Mouse (Mus musculus): Measurements from ENCODE around the gene Tifab.

The Tifab gene

GRCm38 (mm10) chr13:56176310-56176709, 2.4 kb downstream of the Tifab start:
- DNase-seq (ENCODE audit: low spot score) = no peak

- no peak for DNase-seq (ENCODE audit: low spot score)
Measured at GRCm38 (mm10) chr13:56175848-56176247, 2.8 kb downstream of the Tifab start.

GRCm38 (mm10) chr13:56172901-56173545, 5.7 kb downstream of the Tifab start:
- no peak for DNase-seq (ENCODE audit: low spot score)

GRCm38 (mm10) chr13:56172106-56172505, 6.6 kb downstream of the Tifab start:
- no peak for DNase-seq (ENCODE audit: low spot score)

- no peak for DNase-seq (ENCODE audit: low spot score)
Measured at GRCm38 (mm10) chr13:56168403-56168781, 10.3 kb downstream of the Tifab start.

- DNase-seq (ENCODE audit: low spot score) = no peak
Measured at GRCm38 (mm10) chr13:56167446-56168402, 11.0 kb downstream of the Tifab start.

- DNase-seq (ENCODE audit: low spot score) = no peak
Measured at GRCm38 (mm10) chr13:56165561-56165960, 13.1 kb downstream of the Tifab start.

- DNase-seq (ENCODE audit: low spot score) = no peak
Measured at GRCm38 (mm10) chr13:56164372-56164771, 14.3 kb downstream of the Tifab start.

GRCm38 (mm10) chr13:56163751-56164150, 14.9 kb downstream of the Tifab start:
- no peak for DNase-seq (ENCODE audit: low spot score)

- no peak for DNase-seq (ENCODE audit: low spot score)
Measured at GRCm38 (mm10) chr13:56162859-56163258, 15.8 kb downstream of the Tifab start.

GRCm38 (mm10) chr13:56159614-56160363, 18.9 kb downstream of the Tifab start:
- no peak for DNase-seq (ENCODE audit: low spot score)

- DNase-seq (ENCODE audit: low spot score) = no peak
Measured at GRCm38 (mm10) chr13:56159016-56159601, 19.6 kb downstream of the Tifab start.

GRCm38 (mm10) chr13:56155671-56156070, 23.0 kb downstream of the Tifab start:
- no peak for DNase-seq (ENCODE audit: low spot score)

GRCm38 (mm10) chr13:56155048-56155447, 23.6 kb downstream of the Tifab start:
- no peak for DNase-seq (ENCODE audit: low spot score)

- DNase-seq (ENCODE audit: low spot score) = no peak
Measured at GRCm38 (mm10) chr13:56152773-56153460, 25.8 kb downstream of the Tifab start.

- DNase-seq (ENCODE audit: low spot score) = peak; percentile 42
Measured at GRCm38 (mm10) chr13:56151404-56152226, 27.1 kb downstream of the Tifab start.

- no peak for DNase-seq (ENCODE audit: low spot score)
Measured at GRCm38 (mm10) chr13:56145523-56145922, 33.2 kb downstream of the Tifab start.

GRCm38 (mm10) chr13:56144021-56144420, 34.7 kb downstream of the Tifab start:
- DNase-seq (ENCODE audit: low spot score) = no peak

- no peak for DNase-seq (ENCODE audit: low spot score)
Measured at GRCm38 (mm10) chr13:56143151-56143513, 35.6 kb downstream of the Tifab start.

GRCm38 (mm10) chr13:56142382-56143150, 36.1 kb downstream of the Tifab start:
- DNase-seq (ENCODE audit: low spot score) = no peak
